Mouse (Mus musculus) stomach, embryonic 14.5 days (tissue): ENCODE data around the gene Tmem201. TPM values are rescaled to one million over a fixed set of nuclear protein-coding genes. Genes with fewer than 3 reads are reported as not detected.
A peak's percentile ranks its signal among the peaks of the same experiment; 100 is the strongest.

Source experiments
- ATAC-seq: fragments of 200-750 bp; cut with Nextera tagmentation; 2 replicates; pipeline ENCODE4 v1.8.0; 2017; ENCODE audit warnings: low read depth, moderate TSS enrichment; ENCODE audit not compliant: insufficient number of reproducible peaks, insufficient read depth, low FRiP score
- H3K27ac ChIP-seq: fragments of 300-500 bp; sonication (generic); 2 replicates; pipeline ENCODE4 v1.5.1; 2014; ENCODE audit warnings: mild to moderate bottlenecking, low read length, moderate library complexity, mixed read lengths
- H3K27me3 ChIP-seq: fragments of 300-500 bp; sonication (generic); 2 replicates; pipeline ENCODE4 v1.6.1; 2014; ENCODE audit warnings: low read length, control low read depth, mixed read lengths; ENCODE audit not compliant: control insufficient read depth, insufficient read depth
- H3K36me3 ChIP-seq: fragments of 300-500 bp; sonication (generic); 2 replicates; pipeline ENCODE4 v1.6.1; 2014; ENCODE audit warnings: mild to moderate bottlenecking, control low read depth, low read length, moderate library complexity, mixed read lengths; ENCODE audit not compliant: control insufficient read depth, insufficient read depth
- H3K4me1 ChIP-seq: fragments of 300-500 bp; sonication (generic); 2 replicates; pipeline ENCODE4 v1.6.1; 2014; ENCODE audit warnings: low read length, control low read depth, mixed read lengths; ENCODE audit not compliant: control insufficient read depth, insufficient read depth
- H3K4me2 ChIP-seq: fragments of 300-500 bp; sonication (generic); replicated peaks from 2 replicates; pipeline ENCODE4 v1.6.1; 2014; ENCODE audit warnings: low read depth, low read length, control low read depth
- H3K4me3 ChIP-seq: fragments of 300-500 bp; sonication (generic); 2 replicates; pipeline ENCODE4 v1.5.1; 2014; ENCODE audit warnings: low read depth, low read length, control low read depth
- H3K9ac ChIP-seq: fragments of 300-500 bp; sonication (generic); replicated peaks from 2 replicates; pipeline ENCODE4 v1.6.1; 2014; ENCODE audit warnings: low read depth, mild to moderate bottlenecking, control low read depth, low read length, moderate library complexity, mixed read lengths
- H3K9me3 ChIP-seq: fragments of 300-500 bp; sonication (generic); 2 replicates; pipeline ENCODE4 v1.6.1; 2016; ENCODE audit warnings: low read depth, low read length, control low read depth; ENCODE audit not compliant: control insufficient read depth
- WGBS: fragments of 180-500 bp; shearing (Covaris S2); extraction: QIAGEN DNeasy Blood & Tissue Kit; methylation state at CpG from one replicate; pipeline ENCODE4 v1.1.7; 2014; 5-methylcytosine and 5-hydroxymethylcytosine counted together
- polyA plus RNA-seq: library from polyadenylated mRNA; unstranded; fragments of >200 nt; fragmentation: Nextera tagmentation; extraction: Ambion mirVana; gene quantifications from 2 replicates; pipeline ENCODE4 v1.2.1, GENCODE M21; 2014

Tmem201 gene
- polyA plus RNA-seq, 1 experiment from 2014 or later, result 21.8 TPM

- ATAC-seq, result no peak
- Histone ChIP-seq H3K9me3 (no peaks in the 10 kb centered on the region), H3K4me3 (no peak overlapping the region), H3K4me2 (no peak overlapping the region), H3K27ac (no peak overlapping the region), H3K36me3 (no peaks in the 10 kb centered on the region), H3K4me1 (peaks cover 14% of the 10 kb centered on the region), H3K9ac (no peak overlapping the region), H3K27me3 (no peaks in the 10 kb centered on the region)
- 63% methylated on average over 7 of the region's 7 CpGs for WGBS
Observed at GRCm38 (mm10) chr4:149775330-149775729, 37.5 kb upstream of the Tmem201 start.

GRCm38 (mm10) chr4:149774094-149774470 is 36.2 kb upstream of the Tmem201 start, which contains the start of gene Slc25a33:
Gene Slc25a33 (minus strand): TSS chr4:149774277.
- ATAC-seq, result peak; percentile 98
- no peaks in the 10 kb centered on the region for H3K36me3 ChIP-seq
- peak within 1 kb of the TSS; percentile 33; the same call in 1 of the 2 replicates for H3K27ac ChIP-seq
- H3K27me3 ChIP-seq, result no peaks in the 10 kb centered on the region
- H3K4me2 ChIP-seq, result peak within 1 kb of the TSS; percentile 99
- H3K9ac ChIP-seq, result peak within 1 kb of the TSS; percentile 83
- peaks cover 12% of the 10 kb centered on the region; the same call in 1 of the 2 replicates for H3K4me1 ChIP-seq
- under 1% methylated on average over 50 of the region's 51 CpGs for WGBS
- H3K4me3 ChIP-seq, result peak within 1 kb of the TSS; percentile 77
- no peaks in the 10 kb centered on the region for H3K9me3 ChIP-seq

GRCm38 (mm10) chr4:149773408-149774093 is 35.7 kb upstream of the Tmem201 start:
- Histone ChIP-seq H3K4me2 (peak overlapping the region; percentile 99), H3K4me1 (peaks cover 12% of the 10 kb centered on the region; the same call in 1 of the 2 replicates), H3K27ac (peak overlapping the region; percentile 33; the same call in 1 of the 2 replicates), H3K9ac (peak overlapping the region; percentile 83), H3K9me3 (no peaks in the 10 kb centered on the region), H3K4me3 (peak overlapping the region; percentile 77), H3K27me3 (no peaks in the 10 kb centered on the region), H3K36me3 (no peaks in the 10 kb centered on the region)
- under 1% methylated on average over 64 of the region's 65 CpGs for WGBS
- 0 out of 2 replicates have a peak, but pooled peaks have one; percentile 30 for ATAC-seq

GRCm38 (mm10) chr4:149772394-149772793 is 34.5 kb upstream of the Tmem201 start:
- no peaks in the 10 kb centered on the region for H3K27me3 ChIP-seq
- no peak overlapping the region for H3K4me3 ChIP-seq
- no peaks in the 10 kb centered on the region for H3K36me3 ChIP-seq
- H3K27ac ChIP-seq, result no peak overlapping the region
- no peak overlapping the region for H3K9ac ChIP-seq
- WGBS, result 39% methylated on average over 2 of the region's 2 CpGs
- H3K9me3 ChIP-seq, result no peaks in the 10 kb centered on the region
- no peak for ATAC-seq
- no peak overlapping the region for H3K4me2 ChIP-seq
- H3K4me1 ChIP-seq, result peaks cover 12% of the 10 kb centered on the region; the same call in 1 of the 2 replicates

- Histone ChIP-seq H3K4me3 (no peak overlapping the region), H3K27ac (no peak overlapping the region), H3K9ac (no peak overlapping the region), H3K4me2 (no peak overlapping the region), H3K4me1 (no peaks in the 10 kb centered on the region), H3K27me3 (no peaks in the 10 kb centered on the region), H3K9me3 (no peaks in the 10 kb centered on the region), H3K36me3 (no peaks in the 10 kb centered on the region; the same call in 1 of the 2 replicates)
- whole genome bisulfite sequencing, result 91% methylated on average over 5 of the region's 5 CpGs
- ATAC-seq, result no peak
Observed at GRCm38 (mm10) chr4:149765201-149765600, 27.4 kb upstream of the Tmem201 start.

GRCm38 (mm10) chr4:149763335-149763734 is 25.5 kb upstream of the Tmem201 start:
- ATAC-seq, result no peak
- H3K9me3 ChIP-seq, result no peaks in the 10 kb centered on the region
- H3K4me2 ChIP-seq, result no peak overlapping the region
- no peaks in the 10 kb centered on the region; the same call in 1 of the 2 replicates for H3K36me3 ChIP-seq
- no peak overlapping the region for H3K27ac ChIP-seq
- H3K27me3 ChIP-seq, result no peaks in the 10 kb centered on the region
- no peak overlapping the region for H3K4me3 ChIP-seq
- WGBS, result 79% methylated on average over 2 of the region's 2 CpGs
- 0 out of 2 replicates have a peak, but pooled peaks cover 4% of the 10 kb centered on the region for H3K4me1 ChIP-seq
- no peak overlapping the region for H3K9ac ChIP-seq

GRCm38 (mm10) chr4:149759517-149759916 is 21.7 kb upstream of the Tmem201 start:
- Histone ChIP-seq H3K9ac (no peak overlapping the region), H3K27ac (no peak overlapping the region), H3K4me3 (no peak overlapping the region), H3K36me3 (no peaks in the 10 kb centered on the region; the same call in 1 of the 2 replicates), H3K4me1 (0 out of 2 replicates have a peak, but pooled peaks cover 5% of the 10 kb centered on the region), H3K27me3 (no peaks in the 10 kb centered on the region), H3K9me3 (no peaks in the 10 kb centered on the region), H3K4me2 (no peak overlapping the region)
- no peak for ATAC-seq
- 52% methylated on average over 5 of the region's 5 CpGs for WGBS

- ATAC-seq, result no peak
- H3K4me2 ChIP-seq, result no peak overlapping the region
- H3K27ac ChIP-seq, result no peak overlapping the region
- no peaks in the 10 kb centered on the region for H3K9me3 ChIP-seq
- H3K27me3 ChIP-seq, result no peaks in the 10 kb centered on the region
- H3K4me3 ChIP-seq, result no peak overlapping the region
- WGBS, result 74% methylated on average over 6 of the region's 6 CpGs
- H3K4me1 ChIP-seq, result 0 out of 2 replicates have a peak, but pooled peaks cover 5% of the 10 kb centered on the region
- no peaks in the 10 kb centered on the region; the same call in 1 of the 2 replicates for H3K36me3 ChIP-seq
- no peak overlapping the region for H3K9ac ChIP-seq
Observed at GRCm38 (mm10) chr4:149758423-149758822, 20.6 kb upstream of the Tmem201 start.
